Mouse (Mus musculus) adrenal gland, postnatal 4 days (tissue): ENCODE measurements around the gene Slc7a14. TPM values are rescaled to one million over a fixed set of nuclear protein-coding genes. Genes with fewer than 3 reads are reported as not detected.
A peak's percentile ranks its signal among the peaks of the same experiment; 100 is the strongest.
"Not testable (repeated sequence)": the region's sequence is repeated elsewhere in the genome, so short reads cannot be mapped to it uniquely, and the experiment has no call there.

Experiments
- DNase-seq, 2 experiments: peaks; one replicate each; pipeline ENCODE4 v3.0.0; 2021 to 2022; ENCODE audit warnings: low spot score in 2 of 2, mixed read lengths in 2 of 2
- long read RNA-seq, 2 experiments: library from polyadenylated mRNA; stranded (forward); transcript quantifications; one replicate each; pipeline ENCODE4 v2.0.0; 2021
- total RNA-seq, 2 experiments: library from RNA; stranded (reverse); gene quantifications; 2 replicates each; pipeline ENCODE4 v1.2.3; 2021

Gene Slc7a14
- 1 to 10 TPM; 7.9 to 9.7 TPM for total RNA-seq
- long read RNA-seq, experiment 1 = 0 reads
- long read RNA-seq, experiment 2, full-length matches to known transcripts = 1 of 2 reads
- long read RNA-seq, experiment 2, partial matches to known transcripts = 0 of 2 reads
- long read RNA-seq, experiment 2, other reads (novel, unspliced or antisense) = 1 of 2 reads

- no peak for DNase-seq
Measured at GRCm38 (mm10) chr3:31309934-31310787, at the start of gene Slc7a14. Gene Slc7a14 (minus strand): TSS chr3:31310378.

GRCm38 (mm10) chr3:31346540-31346939 is 36.4 kb upstream of the Slc7a14 start:
- DNase-seq = no peak

- no peak for DNase-seq
Measured at GRCm38 (mm10) chr3:31345766-31346165, 35.6 kb upstream of the Slc7a14 start.

- no peak for DNase-seq
Measured at GRCm38 (mm10) chr3:31339236-31339635, 29.1 kb upstream of the Slc7a14 start.

GRCm38 (mm10) chr3:31328237-31328836 is 18.2 kb upstream of the Slc7a14 start:
- DNase-seq = no peak

- no peak for DNase-seq
Measured at GRCm38 (mm10) chr3:31327791-31328190, 17.6 kb upstream of the Slc7a14 start.

- DNase-seq = no peak
Measured at GRCm38 (mm10) chr3:31324231-31324654, 14.1 kb upstream of the Slc7a14 start.

GRCm38 (mm10) chr3:31309371-31309933 is 726 bp downstream of the Slc7a14 start:
- no peak for DNase-seq

GRCm38 (mm10) chr3:31308906-31309305 is 1.3 kb downstream of the Slc7a14 start:
- DNase-seq = peak; percentile 18 to 19

- DNase-seq = no peak
Measured at GRCm38 (mm10) chr3:31307936-31308335, 2.2 kb downstream of the Slc7a14 start.

GRCm38 (mm10) chr3:31291673-31292602 is 18.2 kb downstream of the Slc7a14 start:
- DNase-seq = no peak

- DNase-seq = no peak
Measured at GRCm38 (mm10) chr3:31287421-31287948, 22.7 kb downstream of the Slc7a14 start.

GRCm38 (mm10) chr3:31281116-31281515 is 29.1 kb downstream of the Slc7a14 start:
- DNase-seq = no peak

- DNase-seq = no peak
Measured at GRCm38 (mm10) chr3:31274875-31275274, 35.3 kb downstream of the Slc7a14 start.

- DNase-seq = not testable (repeated sequence)
Measured at GRCm38 (mm10) chr3:31273247-31273646, 36.9 kb downstream of the Slc7a14 start.

GRCm38 (mm10) chr3:31272635-31273034 is 37.5 kb downstream of the Slc7a14 start:
- no peak for DNase-seq

- no peak for DNase-seq
Measured at GRCm38 (mm10) chr3:31269551-31270317, 40.4 kb downstream of the Slc7a14 start.

GRCm38 (mm10) chr3:31267921-31268320 is 42.3 kb downstream of the Slc7a14 start:
- no peak for DNase-seq

- no peak for DNase-seq
Measured at GRCm38 (mm10) chr3:31266941-31267340, 43.2 kb downstream of the Slc7a14 start.

GRCm38 (mm10) chr3:31263535-31263934 is 46.6 kb downstream of the Slc7a14 start:
- DNase-seq = no peak
